Mouse (Mus musculus): ENCODE data around the gene Ostm1.

Gene Ostm1

DNA sequence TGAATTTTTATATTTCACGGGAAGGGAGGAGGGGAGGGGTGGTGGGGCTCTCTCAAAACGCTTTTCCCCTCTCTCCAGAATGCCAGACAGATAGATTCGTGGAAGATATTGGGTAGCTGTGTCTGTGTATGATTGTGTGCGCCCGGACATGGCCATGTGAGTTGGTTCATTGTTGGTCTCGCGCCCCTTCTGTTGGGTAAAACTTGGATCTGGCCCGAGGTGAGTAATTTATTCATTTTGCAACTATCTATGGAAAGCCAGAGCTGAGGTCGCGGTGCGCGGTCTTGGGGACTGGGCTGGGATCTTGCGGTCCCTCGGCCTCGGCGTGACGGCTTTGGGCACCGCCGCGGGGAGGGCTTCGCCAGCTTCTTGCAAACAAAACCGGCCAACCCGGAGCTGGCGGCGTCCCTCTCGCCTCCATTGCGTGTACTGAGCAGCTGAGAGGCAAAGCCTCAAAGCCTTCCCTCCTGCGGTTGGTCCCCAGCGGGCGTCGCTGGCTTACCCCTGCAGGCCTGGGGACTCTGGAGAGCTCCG is 347 bp downstream of the Ostm1 start:
- no peak for DNase-seq (ENCODE audit: low spot score)

DNA sequence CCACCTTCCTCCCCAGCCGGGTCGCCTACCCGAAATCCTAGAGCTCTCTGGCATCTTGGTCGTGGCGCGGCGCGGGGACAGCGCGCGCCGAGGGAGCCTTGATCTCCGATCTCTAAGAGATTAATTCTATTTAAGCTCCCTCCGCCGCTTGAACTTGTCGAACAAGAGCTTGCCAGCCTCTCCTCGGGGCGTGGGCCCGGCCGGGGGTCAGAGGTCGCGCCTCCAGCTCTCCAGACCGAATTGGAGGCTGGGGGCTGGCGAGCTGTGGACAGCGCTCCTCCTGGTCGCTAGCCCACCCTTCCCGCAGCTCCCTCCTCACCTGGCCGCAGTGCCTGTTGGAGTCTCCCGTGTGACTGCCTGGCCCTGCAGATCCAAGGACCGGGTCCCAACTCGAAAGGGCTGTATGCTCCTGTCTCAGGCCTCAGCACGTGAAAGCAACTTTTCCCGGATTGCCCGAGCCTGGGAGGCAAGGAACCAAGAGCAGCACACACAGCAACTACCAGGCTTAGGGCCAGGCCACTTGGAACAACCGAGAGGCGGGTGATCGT is 888 bp downstream of the Ostm1 start:
- no peak for DNase-seq (ENCODE audit: low spot score)

DNA sequence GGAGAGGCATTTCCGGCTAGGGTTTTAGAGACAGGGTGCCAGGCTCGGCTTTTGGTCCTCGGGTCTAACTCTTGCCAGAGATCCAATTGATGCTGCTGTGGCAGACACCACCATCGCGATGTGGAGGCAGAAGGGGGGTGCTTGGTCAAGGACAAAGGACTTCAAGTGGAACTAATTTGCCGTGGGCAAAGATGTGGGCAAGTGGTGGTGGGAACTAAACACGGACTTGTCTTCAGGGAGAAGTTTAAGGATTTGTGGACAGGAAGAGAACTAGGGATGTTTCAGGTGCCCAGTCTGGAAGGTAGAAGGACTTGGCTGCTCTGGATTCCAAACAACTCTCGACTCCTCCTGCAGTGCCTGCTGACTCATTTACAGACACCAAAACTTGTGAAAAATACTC is 1.5 kb downstream of the Ostm1 start:
- DNase-seq (ENCODE audit: low spot score) = no peak

DNA sequence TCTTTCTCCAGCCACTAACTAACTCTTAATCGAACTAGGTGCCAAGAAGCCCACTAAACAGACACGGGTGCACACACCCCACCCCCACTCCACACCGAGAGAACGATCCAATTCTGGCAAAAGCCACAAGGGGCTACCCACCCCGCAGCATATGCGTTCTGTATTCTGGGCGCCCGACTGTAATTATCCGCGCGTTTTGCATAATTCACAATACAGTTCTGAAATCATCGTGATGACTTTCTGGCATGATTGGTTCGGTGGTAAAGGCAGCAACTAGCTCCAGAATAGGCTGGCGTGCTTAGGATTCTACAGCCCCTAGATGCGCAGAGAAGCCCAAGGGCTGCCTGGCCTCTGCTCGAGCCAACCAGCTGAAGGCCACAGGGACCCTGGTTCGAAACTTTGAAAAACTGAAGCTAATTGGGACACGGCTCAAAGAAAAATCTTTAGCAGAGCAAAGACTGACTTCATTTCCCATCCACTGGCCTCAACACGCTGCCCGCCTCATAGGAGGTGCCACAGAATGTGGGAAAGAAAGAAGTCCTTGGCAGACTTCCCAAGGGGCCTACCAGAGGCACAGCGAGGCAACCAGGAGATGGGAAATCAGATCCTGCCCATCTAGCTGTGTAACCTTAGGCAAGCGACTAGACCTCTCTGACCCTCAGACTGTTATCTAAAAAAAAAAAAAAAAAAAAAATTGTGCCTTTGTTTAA is 2.1 kb downstream of the Ostm1 start:
- no peak for DNase-seq (ENCODE audit: low spot score)

DNA sequence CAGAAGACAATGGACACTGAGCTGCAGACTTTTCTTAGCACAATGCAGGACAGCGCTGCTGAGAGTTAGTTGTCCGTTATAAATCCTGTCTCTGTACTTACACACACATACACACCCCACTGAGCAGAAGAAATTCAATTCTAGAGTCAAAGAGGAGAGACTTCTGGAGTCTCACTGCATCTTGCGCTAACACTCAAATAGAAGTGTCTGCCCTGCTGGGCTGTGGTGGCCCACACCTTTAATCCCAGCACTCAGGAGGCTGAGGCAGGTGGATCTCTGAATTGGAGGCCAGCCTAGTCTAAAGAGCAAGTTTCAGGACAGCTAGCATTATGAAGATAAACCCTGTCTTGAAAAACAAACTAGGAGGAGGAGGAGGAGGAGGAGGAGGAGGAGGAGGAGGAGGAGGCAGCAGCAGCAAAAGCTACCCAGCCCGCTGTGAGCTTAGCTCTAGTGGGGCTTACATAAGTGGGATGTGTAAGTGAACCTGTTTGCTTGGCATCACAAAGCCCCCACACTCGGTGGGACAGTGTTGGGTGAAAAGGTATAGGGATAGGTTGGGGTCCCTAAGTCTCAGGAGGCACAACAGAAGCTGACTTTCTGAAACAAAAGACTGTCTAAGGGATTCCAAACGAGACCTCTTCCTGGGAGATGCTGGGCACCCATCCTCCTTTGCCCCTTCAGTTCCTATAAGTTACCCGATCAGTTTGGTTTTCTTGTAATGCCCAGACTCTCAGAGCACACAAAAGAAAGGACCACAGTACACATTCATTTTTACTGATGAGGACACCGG is 4.5 kb downstream of the Ostm1 start:
- DNase-seq (ENCODE audit: low spot score) = no peak

DNA sequence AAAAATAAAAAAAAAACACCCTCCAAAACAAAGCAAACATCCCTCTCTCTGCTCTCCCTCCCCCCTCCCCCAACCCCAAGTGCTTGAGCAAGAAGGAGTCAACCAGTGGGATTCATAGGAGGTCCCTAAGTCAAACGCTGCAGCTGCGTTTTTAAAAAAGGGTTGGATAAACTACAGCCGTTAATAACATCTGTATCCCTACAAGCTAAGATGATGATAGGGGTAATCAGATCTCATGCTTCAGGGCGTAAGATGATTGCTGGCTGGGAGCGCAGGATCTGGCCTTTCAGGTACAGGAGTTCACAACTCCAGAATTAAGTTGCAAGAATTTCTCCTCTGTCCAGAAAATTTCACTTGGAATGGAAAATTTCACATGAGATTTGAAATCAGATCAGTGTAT is 5.9 kb downstream of the Ostm1 start:
- no peak for DNase-seq (ENCODE audit: low spot score)

DNA sequence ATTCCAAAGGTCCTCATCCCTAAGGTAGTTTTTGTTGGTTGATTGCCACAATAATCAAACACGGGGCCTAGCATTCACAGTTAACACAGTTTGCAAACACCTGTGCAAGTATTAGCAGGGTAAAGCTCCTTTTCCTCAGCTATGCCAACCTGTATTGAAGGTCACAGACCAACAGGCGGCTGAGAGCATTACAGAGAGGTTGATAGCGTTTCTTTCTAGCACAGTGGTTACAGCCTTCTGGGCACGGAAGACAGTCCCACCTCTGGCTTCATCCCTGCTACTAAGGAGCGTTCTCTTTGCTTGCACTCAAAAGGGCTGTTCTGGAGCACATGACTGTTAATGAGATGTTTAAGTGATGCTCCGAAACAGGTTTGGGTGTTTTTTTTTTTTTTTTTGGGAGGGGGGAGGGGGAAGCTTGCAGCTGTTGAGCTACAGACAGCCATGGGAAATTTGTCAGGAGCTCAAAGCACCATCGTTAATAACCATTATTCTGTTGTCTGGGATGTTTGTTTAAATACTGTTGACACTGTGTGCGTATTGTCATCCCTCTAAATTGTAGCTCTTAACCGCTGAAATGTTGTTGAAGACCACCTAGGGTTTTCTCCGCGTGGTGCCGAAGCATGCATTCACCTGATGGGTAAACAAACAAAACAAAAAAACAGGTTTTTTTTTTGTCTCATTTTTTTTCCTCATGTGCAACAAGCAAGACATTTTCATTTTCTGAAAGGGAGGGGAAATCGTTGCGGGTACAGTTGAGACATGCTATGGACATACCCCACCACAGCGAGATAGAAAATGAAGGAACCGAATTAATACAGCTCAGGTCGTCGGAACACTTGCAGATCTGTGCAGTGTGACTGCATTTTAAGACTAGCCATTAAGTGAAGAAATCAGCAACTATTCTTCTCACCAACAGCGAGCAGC is 6.9 kb downstream of the Ostm1 start:
- DNase-seq (ENCODE audit: low spot score) = no peak

DNA sequence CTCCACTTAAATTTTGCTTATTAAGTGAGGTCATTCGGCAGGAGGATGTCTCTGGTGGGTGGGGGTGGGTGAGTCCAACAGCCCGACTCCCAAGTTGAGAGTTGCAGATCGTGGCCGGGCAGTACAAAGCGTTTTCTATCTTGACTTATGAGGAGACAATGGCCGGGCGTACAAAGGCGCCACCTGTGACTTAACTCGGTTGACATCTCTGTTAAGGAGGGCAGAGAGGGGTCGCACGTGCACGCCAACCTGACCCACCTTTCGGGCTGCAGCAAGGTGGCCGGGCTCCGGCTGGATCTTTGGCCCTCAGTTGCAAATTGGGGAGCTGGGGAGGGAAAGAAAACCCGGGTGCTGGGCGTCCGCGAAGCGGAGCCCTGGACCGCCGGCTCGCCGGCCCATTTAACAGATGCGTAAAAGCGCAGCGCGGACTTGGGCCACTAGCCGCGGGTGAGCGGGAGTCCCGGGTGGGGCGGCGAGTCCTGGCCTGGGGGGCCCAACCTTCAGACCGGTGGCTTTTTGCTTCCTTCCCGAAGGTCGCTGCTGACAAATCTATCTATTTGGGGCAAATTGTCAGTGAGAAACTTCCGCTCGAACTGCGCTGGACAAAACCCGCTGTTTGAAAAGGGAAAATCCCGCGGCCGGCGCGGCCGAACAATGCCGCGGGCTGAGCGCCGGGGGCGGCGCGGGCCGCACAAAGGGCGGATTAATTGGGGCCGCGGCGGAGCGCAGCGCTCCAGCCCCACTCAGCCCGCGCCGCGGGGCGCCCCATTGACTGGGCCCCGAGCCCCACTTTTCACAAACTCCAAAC is 7.8 kb downstream of the Ostm1 start:
- no peak for DNase-seq (ENCODE audit: low spot score)

DNA sequence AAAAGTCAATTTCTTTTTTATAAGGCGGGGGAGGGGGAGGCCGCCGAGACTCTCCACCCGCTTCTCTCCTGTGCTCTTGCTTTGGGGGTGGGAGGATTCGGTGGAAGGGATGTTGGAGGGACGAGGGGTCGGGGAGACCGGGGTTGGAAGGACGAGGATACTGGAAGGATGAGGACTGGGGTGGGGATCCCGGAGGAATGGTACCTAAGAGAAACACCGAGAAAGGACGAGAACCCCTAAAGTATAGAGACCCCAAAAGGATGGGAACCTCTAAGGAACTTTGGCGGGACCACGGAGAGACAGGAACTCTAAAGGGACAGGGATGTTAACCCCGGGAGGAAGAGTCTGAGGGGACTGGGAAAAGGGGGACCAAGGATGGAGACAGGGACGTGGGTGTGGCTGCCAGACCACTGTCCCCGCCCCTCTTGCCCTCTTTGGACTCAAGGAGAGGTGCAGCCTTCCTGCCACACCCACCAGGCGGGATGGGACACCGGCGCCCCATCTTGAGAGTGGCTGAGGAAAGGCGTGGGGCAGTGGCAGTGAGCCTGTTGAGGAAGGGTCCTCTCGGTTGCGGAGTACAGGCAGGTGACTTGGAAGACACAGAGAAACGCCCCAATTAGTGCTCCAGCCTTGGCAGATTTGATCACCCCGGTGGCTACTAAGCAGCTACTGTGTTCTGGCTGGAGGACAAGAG is 8.5 kb downstream of the Ostm1 start:
- no peak for DNase-seq (ENCODE audit: low spot score)

DNA sequence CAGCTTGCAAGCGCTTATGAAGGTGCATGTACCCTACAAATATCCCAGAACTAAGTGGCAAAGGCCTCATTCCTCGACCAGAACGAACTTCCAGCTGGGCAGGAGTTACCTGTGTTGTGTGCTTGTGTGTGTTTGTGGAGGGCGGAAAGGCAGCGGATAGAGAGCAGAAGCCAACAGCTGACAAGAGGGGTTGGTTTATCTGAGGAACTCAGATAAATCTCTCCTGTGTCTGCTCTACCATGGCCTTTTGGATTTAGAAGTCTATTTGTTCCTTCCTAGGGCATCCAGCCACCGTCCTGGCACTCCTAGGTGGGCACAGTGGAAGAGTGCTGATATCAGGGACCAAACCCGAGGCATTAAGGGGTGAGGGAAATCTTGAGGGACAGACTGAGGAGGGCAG is 9.6 kb downstream of the Ostm1 start:
- DNase-seq (ENCODE audit: low spot score) = no peak

DNA sequence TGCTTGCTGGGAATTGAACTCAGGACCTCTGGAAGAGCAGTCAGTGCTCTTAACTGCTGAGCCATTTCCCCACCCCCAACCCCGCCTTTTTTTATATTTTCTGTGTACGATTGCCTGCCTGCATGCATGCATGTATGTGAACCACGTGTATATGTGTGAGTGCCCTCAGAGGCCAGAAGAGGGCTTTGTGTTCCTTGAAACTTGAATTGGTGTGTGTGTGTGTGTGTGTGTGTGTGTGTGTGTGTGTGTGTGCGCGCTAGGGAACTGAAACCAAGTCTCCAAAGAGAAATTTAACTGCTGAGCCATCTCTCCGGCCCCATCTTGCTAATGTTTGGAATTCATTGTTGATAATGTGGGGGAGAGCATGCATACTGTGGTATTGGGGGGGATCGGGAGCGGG is 15.0 kb downstream of the Ostm1 start:
- DNase-seq (ENCODE audit: low spot score) = no peak

DNA sequence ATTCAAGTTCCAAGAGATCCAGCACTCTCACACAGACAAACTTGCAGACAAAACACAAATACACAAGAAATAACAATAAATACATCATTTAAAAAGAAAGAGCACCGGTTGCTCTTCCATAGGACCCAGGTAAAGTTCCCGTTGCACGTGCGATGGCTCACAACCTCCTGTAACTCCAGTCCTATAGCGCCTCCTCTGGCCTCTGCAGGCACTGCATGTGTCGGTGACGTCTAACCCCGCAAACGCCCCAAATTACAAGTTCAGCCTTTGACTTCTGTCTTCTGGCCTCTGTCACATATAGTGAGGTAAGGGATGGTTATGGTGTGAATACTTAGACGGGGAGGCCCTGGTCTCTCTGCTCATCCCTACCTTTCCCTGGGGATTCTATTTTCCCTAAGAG is 17.9 kb downstream of the Ostm1 start:
- no peak for DNase-seq (ENCODE audit: low spot score)

DNA sequence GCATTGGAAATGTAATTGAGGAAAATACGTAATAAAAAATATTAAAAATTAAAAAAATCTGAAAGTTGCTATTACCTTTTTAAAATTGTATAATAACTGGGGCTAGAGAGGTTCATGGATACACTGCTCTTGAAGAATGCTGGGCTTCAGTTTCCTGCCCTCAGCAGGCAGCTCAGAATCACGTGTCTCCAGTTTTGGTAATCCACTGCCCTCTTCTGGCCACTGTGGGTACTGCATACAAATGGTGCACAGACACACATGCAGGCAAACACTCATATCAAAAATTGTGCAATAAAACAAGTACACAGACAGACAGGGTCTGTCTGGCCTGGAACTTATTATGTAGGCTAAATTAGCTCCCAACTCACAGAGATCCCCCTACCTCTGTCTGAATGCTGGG is 21.3 kb downstream of the Ostm1 start:
- DNase-seq (ENCODE audit: low spot score) = peak; percentile 26

DNA sequence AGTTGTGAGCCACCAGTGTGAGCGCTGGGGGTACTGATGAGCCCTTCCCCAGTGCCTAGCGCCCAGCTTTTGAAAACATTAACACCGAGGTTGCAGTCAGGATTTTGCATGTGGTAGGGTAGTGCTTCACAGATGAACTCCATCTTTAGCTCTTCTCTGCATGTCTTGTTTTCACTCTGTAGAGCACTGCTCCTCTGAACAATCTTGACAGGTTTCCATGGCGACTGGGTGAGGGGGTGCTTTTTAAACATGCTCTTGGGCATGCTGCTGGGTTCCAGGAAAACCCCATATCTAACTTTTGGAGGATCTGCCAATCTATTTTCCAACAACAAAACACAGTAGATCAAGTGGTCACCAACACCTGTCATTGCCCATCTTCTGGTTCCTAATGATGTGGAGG is 23.1 kb downstream of the Ostm1 start:
- DNase-seq (ENCODE audit: low spot score) = no peak

DNA sequence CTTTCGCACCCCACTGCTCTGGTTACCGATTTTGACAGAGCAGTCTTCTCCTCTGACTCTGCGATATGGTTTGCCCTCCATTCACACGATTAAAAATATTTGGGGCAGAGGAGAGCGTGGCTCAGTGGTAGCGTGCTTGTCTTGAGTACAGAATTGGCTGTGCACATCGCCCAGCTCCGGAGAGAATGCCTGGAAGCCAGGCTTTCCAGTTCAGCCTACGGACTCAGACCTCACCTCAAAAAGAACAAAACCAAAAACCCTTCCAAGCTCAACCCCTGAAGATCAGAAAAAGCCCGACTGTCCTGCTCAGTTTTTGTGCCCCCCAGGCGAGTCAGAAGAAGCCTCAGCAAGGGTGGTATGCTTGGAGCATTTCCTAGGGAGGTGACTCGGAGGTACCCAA is 29.5 kb downstream of the Ostm1 start:
- no peak for DNase-seq (ENCODE audit: low spot score)

DNA sequence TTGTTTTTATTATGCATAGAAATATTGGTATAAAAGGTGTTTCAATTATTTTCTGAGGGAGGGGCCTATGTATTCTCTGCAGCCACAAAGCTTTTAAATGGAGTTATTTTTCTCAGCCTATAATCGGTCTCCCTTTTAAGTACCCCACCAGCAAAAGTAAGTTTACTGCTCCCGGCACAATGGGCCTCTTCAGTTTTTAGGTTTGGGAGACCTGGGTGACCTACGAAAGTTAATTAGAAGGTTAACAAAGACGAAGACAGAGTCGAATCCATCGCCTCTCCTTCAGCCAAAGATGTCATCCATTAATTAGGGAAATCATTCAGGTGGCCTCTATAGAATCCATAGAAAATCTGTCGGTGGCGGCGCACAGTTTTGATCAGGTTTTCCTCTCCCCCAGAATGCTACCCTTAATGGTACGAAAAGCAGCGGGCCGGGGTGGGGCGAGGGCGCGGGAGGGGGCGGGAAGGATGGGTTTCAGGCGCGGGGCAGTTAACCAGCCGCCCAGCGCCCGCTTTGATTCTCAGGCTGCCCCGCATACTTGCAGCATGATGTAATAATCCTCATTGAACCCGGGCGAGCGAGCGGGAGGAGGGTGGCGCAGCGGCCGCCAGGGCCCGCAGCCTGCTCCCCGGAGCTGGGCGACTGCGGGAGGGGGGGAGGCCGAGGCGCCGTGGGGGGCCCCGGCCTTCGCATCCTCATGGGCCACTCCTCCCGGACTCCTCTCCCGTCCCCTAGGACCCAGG is 30.2 kb downstream of the Ostm1 start:
- no peak for DNase-seq (ENCODE audit: low spot score)

DNA sequence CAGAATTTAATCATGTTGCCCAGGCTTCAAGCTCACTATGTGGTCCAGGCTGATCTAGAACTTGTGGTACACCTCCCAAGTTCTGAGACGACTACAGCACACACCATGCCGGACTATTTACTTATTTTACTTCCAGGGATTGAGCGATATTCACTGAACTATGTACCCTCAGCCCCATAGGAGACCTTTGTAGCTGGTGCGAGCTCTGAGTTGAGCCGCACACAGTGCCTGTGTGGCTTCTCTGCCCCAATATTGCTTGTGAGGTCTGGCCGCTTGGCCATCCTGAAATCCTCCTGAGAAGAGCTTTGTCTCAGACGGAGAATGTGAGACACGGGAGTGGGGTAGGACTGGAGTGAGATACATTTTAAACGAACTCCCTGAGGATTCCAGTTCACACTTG is 31.1 kb downstream of the Ostm1 start:
- DNase-seq (ENCODE audit: low spot score) = no peak

DNA sequence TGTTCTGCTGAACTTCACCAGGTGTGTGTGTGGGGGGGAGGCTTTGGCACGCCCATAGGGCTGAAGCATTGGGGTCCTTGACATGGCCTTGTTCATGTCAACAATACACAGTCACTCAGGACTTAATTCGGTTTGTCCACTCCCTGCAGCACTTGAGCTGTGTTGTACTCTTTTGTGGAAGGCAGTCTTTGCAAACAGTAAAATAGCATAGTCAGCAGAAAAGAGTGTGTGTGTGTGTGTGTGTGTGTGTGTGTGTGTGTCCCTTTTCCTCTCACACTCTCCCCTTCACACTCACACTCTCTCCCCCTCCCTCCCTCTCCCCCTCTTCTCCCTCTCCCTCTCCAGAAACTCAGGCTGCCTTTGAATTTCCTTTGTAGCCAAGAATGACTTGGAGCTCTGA is 34.7 kb downstream of the Ostm1 start:
- DNase-seq (ENCODE audit: low spot score) = no peak

DNA sequence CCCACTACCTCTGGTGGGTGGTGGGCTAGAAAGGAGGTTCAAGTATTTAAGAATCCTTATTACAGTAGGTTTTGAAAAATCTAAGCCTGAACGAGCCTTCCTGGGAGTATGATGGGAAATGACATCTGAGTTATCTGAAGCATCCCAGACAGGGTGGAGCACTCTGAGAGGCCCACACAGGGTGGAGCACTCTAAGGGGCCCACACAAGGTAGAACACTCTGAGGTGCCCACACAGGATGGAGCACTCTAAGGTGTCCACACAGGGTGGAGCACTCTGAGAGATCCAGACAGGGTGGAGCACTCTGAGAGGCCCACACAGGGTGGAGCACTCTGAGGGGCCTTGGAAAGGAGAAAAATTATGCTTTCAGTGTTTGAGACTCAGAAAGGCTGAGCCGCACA is 42.3 kb downstream of the Ostm1 start:
- no peak for DNase-seq (ENCODE audit: low spot score)
